Mouse (Mus musculus) adipose tissue, adult 10 weeks (tissue): Measurements from ENCODE around the gene Dxo. TPM values are rescaled to one million over a fixed set of nuclear protein-coding genes. Genes with fewer than 3 reads are reported as not detected.

Source experiments
- polyA plus RNA-seq: library from polyadenylated mRNA; stranded (reverse); fragments of 350-450 nt; fragmentation: Illumina TruSeq; extraction: RNeasy Lipid Tissue Mini Kit (QIAGEN cat#74804); gene quantifications from one replicate; pipeline ENCODE4 v1.2.3, GENCODE M21; 2014; ENCODE audit warnings: low read depth, low replicate concordance

The Dxo gene
- 59.7 TPM for polyA plus RNA-seq

DNA sequence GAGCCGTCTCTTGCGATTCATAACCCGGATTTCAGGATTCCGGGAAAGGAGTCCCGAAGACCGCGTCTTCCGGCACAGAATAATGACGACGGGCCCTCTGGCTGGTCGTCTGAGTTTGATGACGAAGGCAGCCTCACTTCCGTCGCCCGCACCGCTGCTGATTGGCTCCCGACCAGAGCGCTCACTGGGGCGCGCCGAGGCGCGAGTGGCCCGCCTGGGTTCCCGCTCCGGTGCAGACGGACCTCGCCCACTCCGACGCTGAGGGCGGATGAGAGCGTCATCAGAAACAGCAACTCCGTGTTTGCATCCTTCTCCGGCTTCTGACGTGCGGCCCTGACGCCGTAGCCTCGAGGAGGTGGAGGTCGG is at the start of gene Dxo, which contains the start of gene Stk19:
Gene Dxo, plus strand, starts transcription at position 164 of the 366 bp plus-strand sequence.
Gene Stk19, minus strand, starts transcription at position 90 of the 366 bp plus-strand sequence.

GRCm38 (mm10) chr17:34804301-34804700 is 32.5 kb upstream of the Dxo start, which contains the start of gene Cyp21a1:
Gene Cyp21a1, minus strand, starts transcription at chr17:34804561.

GRCm38 (mm10) chr17:34849722-34850516 is 13.1 kb downstream of the Dxo start, which contains the start of the genes Skiv2l and Nelfe:
Gene Skiv2l, minus strand, starts transcription at chr17:34850210.
Gene Nelfe, plus strand, starts transcription at chr17:34850391.

DNA sequence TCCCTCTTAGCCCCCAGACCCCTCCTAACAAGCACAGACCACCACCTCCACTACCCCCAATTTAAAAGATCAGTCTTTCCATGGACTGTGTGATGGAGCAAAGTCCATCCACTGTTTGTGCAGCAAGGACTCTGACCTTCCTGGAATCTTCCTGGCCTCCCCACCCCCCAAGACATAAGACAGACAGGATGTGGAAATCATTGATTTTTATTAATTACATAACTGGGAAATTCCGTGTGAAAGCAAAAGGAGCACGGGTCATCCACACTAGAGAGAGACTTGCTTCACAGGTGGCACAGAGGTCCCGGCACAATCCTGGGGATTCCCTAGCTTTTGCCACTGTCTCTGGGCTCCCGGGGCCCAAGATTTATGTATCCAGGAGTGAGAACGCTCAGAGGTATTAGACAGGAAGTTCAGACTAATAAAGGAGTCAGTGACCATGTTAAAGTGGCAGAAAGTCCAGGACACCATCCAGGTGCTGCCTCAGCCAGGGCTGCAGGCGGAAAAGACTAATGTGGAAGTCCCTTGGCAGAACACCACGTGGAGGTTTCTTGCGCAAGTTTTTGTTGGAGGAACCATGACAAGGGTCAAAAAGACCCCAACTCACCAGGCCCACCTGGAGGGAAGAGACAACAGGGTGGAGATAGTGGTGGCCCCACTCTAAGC is 25.7 kb downstream of the Dxo start, which contains the start of gene Cfb:
Gene Cfb, minus strand, starts transcription at position 103 of the 666 bp plus-strand sequence.

GRCm38 (mm10) chr17:34879336-34879879 is 42.6 kb downstream of the Dxo start, which contains the start of gene Zbtb12:
Gene Zbtb12, plus strand, starts transcription at chr17:34879483.

GRCm38 (mm10) chr17:34881683-34882310 is 45.0 kb downstream of the Dxo start, which contains the start of gene Gm20547:
Gene Gm20547, minus strand, starts transcription at chr17:34882042.

Other genes with a start within 250 kb of the Dxo start
- 14.3 TPM for gene Gpsm3, start 247.2 kb upstream of the Dxo start, polyA plus RNA-seq
- 43.0 TPM for gene Pbx2, start 245.8 kb upstream of the Dxo start, polyA plus RNA-seq
- 5.1 TPM for gene Ager, start 239.2 kb upstream of the Dxo start, polyA plus RNA-seq
- gene Rnf5, start 233.3 kb upstream of the Dxo start, polyA plus RNA-seq = 71.9 TPM
- gene Agpat1, start 232.8 kb upstream of the Dxo start, polyA plus RNA-seq = 88.3 TPM
- gene Egfl8, start 221.0 kb upstream of the Dxo start, polyA plus RNA-seq = 3.9 TPM
- 55.8 TPM for gene Ppt2, start 208.5 kb upstream of the Dxo start, polyA plus RNA-seq
- 31.3 TPM for gene Prrt1, start 207.5 kb upstream of the Dxo start, polyA plus RNA-seq
- gene Fkbpl, start 192.3 kb upstream of the Dxo start, polyA plus RNA-seq = 15.4 TPM
- 49.9 TPM for gene Atf6b, start 189.9 kb upstream of the Dxo start, polyA plus RNA-seq
- gene Tnxb, start 166.5 kb upstream of the Dxo start, polyA plus RNA-seq = 30.0 TPM
- 248 TPM for gene C4b, start 93.1 kb upstream of the Dxo start, polyA plus RNA-seq
- 1.4 TPM for gene Cyp21a1, start 32.5 kb upstream of the Dxo start, polyA plus RNA-seq
- 45.3 TPM for gene Stk19, start 74 bp upstream of the Dxo start, polyA plus RNA-seq
- 45.7 TPM for gene Skiv2l, start 13.2 kb downstream of the Dxo start, polyA plus RNA-seq
- gene Nelfe, start 13.4 kb downstream of the Dxo start, polyA plus RNA-seq = 75.8 TPM
- 114 TPM for gene Cfb, start 25.5 kb downstream of the Dxo start, polyA plus RNA-seq
- gene Zbtb12, start 42.5 kb downstream of the Dxo start, polyA plus RNA-seq = 14.4 TPM
- gene Gm20547, start 45.0 kb downstream of the Dxo start, polyA plus RNA-seq = not detected
- 104 TPM for gene C2, start 61.2 kb downstream of the Dxo start, polyA plus RNA-seq
- gene Ehmt2, start 61.5 kb downstream of the Dxo start, polyA plus RNA-seq = 113 TPM
- 39.3 TPM for gene Slc44a4, start 77.4 kb downstream of the Dxo start, polyA plus RNA-seq
- gene Neu1, start 94.2 kb downstream of the Dxo start, polyA plus RNA-seq = 81.9 TPM
- 47.9 TPM for gene Hspa1b, start 122.2 kb downstream of the Dxo start, polyA plus RNA-seq
- not detected for gene Gm20481, start 132.9 kb downstream of the Dxo start, polyA plus RNA-seq
- 24.3 TPM for gene Hspa1a, start 135.1 kb downstream of the Dxo start, polyA plus RNA-seq
- 12.0 TPM for gene Hspa1l, start 135.7 kb downstream of the Dxo start, polyA plus RNA-seq
- gene Lsm2, start 144.8 kb downstream of the Dxo start, polyA plus RNA-seq = 23.4 TPM
- gene Vars, start 164.0 kb downstream of the Dxo start, polyA plus RNA-seq = 62.8 TPM
- gene Vwa7, start 179.6 kb downstream of the Dxo start, polyA plus RNA-seq = 0.96 TPM
- gene Sapcd1, start 191.0 kb downstream of the Dxo start, polyA plus RNA-seq = 2.9 TPM
- 4.2 TPM for gene Msh5, start 209.7 kb downstream of the Dxo start, polyA plus RNA-seq
- 127 TPM for gene Clic1, start 212.9 kb downstream of the Dxo start, polyA plus RNA-seq
- 43.7 TPM for gene Ddah2, start 222.0 kb downstream of the Dxo start, polyA plus RNA-seq
- 2.2 TPM for gene Ly6g6c, start 228.4 kb downstream of the Dxo start, polyA plus RNA-seq
- 2.4 TPM for gene Mpig6b, start 229.2 kb downstream of the Dxo start, polyA plus RNA-seq
- gene Ly6g6e, start 239.9 kb downstream of the Dxo start, polyA plus RNA-seq = 8.2 TPM
- 14.6 TPM for gene Ly6g6d, start 241.0 kb downstream of the Dxo start, polyA plus RNA-seq
- gene Ly6g6f, start 248.6 kb downstream of the Dxo start, polyA plus RNA-seq = not detected